Mouse (Mus musculus) spleen, postnatal 10 days (tissue): Measurements from ENCODE around the gene Acy3.
A peak's percentile ranks its signal among the peaks of the same experiment; 100 is the strongest.
"Not testable (repeated sequence)": the region's sequence is repeated elsewhere in the genome, so short reads cannot be mapped to it uniquely, and the experiment has no call there.

Experiments used
- DNase-seq, 2 experiments: peaks; one replicate each; pipeline ENCODE4 v3.0.0; 2021 to 2022; ENCODE audit warnings: low spot score in 2 of 2

Acy3 gene

DNA sequence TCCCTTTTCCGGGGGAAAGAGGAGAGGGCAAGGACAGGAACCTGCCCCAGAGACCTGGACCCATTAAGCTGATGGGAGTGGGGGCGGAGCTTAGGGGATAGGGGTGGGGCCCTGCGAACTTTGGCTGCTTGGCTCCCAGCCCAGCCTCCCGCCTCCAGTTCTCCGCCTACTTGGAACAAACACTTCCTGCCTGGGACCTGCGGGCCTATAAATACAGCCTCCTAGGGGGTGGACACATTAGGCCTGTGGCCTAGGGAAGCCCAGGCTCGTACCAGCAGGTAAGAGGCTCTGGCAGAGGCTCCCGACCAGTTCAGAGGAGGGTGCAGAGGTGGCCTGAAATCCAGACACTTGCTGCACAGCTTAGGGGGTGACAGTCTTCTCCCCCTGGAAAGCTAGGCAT lies at the start of gene Acy3:
TSS of gene Acy3 (plus strand) at position 237 of the 400 bp plus-strand sequence.
- DNase-seq = peak in 1 of 2 experiments; percentile 66

DNA sequence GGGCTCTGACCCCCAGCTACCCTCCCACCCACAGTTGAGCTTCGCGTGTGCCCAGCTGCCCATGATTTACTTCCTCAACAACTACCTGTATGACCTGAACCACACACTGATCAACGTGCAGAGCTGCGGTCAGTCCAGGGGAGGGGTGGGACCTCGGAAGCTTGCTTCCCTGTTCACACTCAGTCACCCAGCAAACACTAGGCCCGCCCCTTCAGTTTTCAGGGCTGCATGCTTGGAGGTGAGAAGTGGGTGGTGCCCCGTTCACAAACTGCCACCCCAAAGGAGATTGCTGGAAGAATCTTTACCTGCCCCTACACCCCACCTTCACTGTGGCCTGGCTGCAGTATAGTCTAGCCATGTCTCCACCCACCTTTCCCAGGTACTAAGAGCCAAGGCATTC lies 44.1 kb upstream of the Acy3 start:
- DNase-seq = no peak

- peak; percentile 47 to 86 for DNase-seq
Measured at GRCm38 (mm10) chr19:3942986-3943735, 43.2 kb upstream of the Acy3 start.

- DNase-seq = peak in 1 of 2 experiments; percentile 71
Measured at GRCm38 (mm10) chr19:3945872-3946564, 40.4 kb upstream of the Acy3 start.

GRCm38 (mm10) chr19:3946715-3947114 lies 39.7 kb upstream of the Acy3 start:
- peak in 1 of 2 experiments; percentile 80 for DNase-seq

DNA sequence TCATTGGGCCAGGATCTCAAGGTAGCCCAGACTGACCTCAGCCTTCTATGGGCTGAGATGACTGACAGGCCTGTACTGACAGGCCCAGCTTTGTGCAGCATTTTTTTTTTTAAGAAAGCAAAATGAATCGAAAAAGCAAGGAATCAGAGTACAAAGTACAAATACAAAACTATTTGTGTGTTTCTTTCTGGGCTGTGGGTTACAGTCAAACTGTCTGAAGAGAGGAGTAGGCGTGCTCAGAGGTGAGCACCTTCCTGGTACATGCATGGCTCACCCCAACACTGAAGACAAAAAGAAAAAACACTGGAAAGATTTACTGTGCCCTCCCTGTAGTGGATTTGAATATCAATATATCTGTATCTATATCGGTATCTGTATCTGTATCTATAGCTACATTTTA lies 38.6 kb upstream of the Acy3 start:
- no peak for DNase-seq

GRCm38 (mm10) chr19:3948546-3948945 lies 37.8 kb upstream of the Acy3 start:
- DNase-seq = no peak

DNA sequence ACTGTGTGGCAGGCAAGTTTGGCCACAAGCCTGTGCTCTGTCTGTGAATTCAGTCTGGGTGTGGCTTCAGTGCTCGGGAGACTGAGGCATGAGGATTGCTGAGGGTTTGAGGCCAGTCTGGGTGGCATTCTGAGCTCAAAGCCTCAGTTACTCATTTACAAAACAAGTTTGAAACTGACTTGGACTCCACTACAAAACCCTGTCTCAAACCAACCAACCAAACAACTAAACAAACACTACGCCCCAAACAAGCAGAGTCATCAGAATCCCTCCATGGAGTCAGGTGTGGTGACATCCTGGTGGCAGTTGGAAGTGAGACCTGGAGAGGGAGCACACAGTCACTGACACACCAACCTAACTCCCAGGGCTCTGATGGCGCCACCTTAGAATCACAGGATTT lies 36.0 kb upstream of the Acy3 start:
- no peak for DNase-seq

DNA sequence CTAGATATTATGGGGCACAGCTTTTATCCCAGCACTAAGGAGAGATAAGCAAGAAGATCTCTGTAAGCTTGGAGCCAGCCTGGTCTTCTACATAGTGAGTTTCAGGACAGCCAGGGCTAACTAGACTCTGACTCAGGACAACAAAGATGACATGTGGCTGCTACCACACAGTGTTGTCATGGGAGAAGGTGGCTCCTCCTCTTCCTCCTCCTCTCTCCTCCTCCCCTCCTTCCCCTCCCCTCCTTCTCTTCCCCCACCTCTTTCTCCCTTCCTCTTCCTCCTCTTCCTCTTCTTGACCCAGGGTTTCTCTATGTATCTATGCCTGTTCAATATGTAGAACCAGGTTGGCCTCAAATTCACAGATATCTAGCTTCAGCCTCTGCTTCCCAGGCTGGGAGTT lies 34.9 kb upstream of the Acy3 start:
- no peak for DNase-seq

GRCm38 (mm10) chr19:3952099-3952498 lies 34.3 kb upstream of the Acy3 start:
- no peak for DNase-seq

GRCm38 (mm10) chr19:3955033-3955432 lies 31.3 kb upstream of the Acy3 start:
- no peak for DNase-seq

- DNase-seq = no peak
Measured at GRCm38 (mm10) chr19:3955804-3956203, 30.6 kb upstream of the Acy3 start.

- DNase-seq = not testable (repeated sequence)
Measured at GRCm38 (mm10) chr19:3957296-3958036, 28.9 kb upstream of the Acy3 start.

DNA sequence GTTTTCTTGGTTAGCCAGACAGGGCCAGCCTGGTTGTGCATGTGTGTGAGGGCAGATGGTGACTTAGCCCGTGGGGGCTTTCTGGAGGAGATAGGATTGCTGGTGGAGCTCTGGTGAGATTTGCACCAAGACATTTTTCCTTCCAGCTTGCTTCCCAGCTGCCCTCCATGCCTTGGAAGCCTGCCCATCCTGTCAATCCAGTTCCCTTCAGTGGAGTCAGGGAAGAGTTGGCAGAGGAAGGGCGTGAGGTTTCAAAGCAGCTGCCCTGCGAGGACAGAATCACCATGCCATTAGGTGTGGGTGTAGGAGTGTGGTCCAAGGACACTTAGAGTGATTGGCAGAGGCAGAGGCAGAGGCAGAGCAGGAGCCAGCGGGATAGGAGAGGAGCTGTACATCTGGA lies 27.9 kb upstream of the Acy3 start, which contains the start of gene Aldh3b3:
TSS of gene Aldh3b3 (plus strand) at position 176 of the 400 bp plus-strand sequence.
- no peak for DNase-seq

GRCm38 (mm10) chr19:3959030-3959429 lies 27.3 kb upstream of the Acy3 start:
- DNase-seq = no peak

DNA sequence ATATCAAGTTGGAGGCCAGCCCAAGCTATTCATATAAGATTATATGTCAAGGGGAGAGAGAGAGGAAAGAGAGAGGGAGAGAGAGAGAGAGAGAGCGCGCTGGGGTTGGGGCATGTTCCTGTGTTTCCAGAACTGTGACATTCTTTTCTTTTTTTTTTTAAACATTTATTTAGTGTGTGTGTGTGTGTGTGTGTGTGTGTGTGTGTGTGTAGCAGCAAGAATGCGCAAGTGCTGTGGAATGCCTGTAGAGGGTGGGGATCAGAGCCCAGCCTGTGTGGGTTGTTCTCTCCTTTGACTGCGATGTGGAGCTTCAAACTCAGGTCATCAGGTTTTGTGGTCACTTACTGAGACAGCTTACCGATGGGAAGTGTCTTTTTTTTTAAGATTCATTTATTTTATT lies 26.2 kb upstream of the Acy3 start:
- no peak for DNase-seq

DNA sequence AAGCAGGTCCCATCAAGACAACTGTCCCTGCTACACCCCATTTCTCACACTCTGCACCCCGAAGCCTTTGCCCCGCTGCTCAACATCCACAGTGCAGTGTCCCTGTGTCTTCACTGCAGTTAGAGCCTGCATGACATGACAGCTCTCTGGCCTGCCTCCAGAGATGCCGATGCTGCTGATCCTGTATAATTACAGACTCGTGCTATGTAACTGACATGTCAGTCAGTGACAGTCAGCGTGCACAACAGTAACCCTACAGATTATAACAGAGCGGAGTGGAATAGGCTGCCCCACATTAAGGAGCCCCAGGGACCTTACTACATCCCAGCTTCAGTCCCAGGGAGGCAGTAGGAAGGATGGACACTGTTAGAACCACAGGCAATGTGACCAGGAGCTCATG lies 24.6 kb upstream of the Acy3 start:
- DNase-seq = not testable (repeated sequence)

DNA sequence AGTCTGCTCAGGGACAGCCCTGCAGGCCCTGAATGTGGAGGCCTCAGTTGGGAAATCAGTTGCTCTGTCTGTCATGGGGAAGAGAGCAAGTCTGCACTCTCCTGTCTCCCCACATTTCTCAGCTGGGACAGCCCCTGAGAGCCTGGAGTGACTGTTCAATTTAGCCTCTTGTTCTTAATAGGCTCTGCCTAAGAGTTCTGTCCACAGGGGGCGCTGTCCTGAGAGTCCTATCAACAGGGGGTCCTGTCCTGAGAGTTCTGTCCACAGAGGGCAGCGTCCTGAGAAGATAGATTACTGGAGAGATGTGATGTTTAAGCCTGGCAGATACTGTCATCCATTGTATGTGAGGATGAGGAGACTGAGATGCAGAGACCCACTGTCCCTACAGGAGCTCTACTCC lies 23.9 kb upstream of the Acy3 start:
- DNase-seq = peak in 1 of 2 experiments; percentile 70

DNA sequence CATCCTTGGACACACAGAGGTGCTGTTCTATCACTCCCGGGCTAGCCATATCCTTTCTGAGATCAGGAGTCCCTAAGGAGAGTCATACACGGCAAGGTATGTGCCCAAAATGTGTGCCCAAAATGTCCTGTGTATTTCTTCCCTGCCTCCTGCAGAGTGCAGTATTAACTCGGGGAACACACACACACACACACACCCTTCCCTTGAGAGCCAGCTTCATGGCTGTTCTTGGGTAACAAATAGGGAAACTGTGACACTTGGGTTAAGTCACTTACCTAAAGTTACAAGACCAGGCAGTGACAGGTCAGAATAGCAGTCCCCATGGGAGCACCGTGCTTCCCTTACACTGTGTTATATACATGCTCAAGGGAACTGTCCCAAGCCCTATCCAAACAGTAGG lies 22.3 kb upstream of the Acy3 start:
- no peak for DNase-seq

GRCm38 (mm10) chr19:3966330-3967075 lies 19.9 kb upstream of the Acy3 start:
- no peak for DNase-seq

DNA sequence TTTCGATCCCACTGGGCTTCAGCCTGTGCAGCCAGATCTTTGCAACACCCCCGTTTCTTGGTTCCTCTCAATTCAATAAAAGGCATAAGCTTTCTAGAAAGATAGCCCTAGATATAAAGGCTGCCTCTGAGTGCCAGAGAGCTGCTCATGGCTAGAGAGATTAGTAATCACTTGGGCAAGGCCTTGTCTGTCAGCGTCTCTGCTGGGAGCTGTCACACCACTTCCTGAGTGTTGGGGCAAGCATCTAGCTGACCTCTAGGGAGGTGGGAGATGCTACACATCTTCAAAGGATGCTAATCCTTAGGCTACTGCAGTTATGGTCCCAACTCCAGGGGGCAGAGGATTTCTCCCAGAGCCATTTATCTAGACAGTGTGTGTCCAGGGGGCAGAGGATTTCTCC lies 19.1 kb upstream of the Acy3 start:
- DNase-seq = no peak

DNA sequence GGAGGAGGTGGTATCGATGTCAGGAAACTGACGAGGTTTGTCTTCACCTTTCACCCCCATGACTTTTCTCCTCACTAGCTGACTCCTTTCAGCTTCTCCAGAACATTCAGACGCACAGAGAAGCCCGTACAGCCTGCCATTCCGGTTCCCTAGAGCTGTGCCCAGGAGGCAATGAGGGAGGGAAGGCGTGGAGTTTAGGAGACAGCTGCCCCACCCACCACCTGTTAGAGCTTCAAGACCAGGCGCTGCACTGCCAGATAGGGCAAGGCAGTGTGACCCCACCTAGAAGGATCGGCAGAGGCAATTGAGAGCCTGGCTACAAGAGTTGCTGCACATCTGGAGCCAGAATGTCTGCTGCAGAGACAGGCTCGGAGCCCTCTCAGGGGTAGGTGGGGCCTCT lies 14.1 kb upstream of the Acy3 start, which contains the start of gene Aldh3b2:
TSS of gene Aldh3b2 (plus strand) at position 100 of the 400 bp plus-strand sequence.
- DNase-seq = peak in 1 of 2 experiments; percentile 67
